Mouse (Mus musculus) erythroblast, adult 5-6 weeks (primary cell): ENCODE measurements around the gene Csnk1e. TPM values are rescaled to one million over a fixed set of nuclear protein-coding genes. Genes with fewer than 3 reads are reported as not detected.

Experiments used
- ATAC-seq: replicated peaks from 2 replicates; pipeline ENCODE4 v1.8.0; 2016; ENCODE audit warnings: moderate number of reproducible peaks, mild to moderate bottlenecking, moderate TSS enrichment, inconsistent platforms; ENCODE audit not compliant: poor library complexity, low FRiP score, severe bottlenecking
- total RNA-seq, 2 experiments: library from RNA; stranded (forward) in 1 of 2; stranded (reverse) in 1 of 2; fragments of 150-400 nt in 1 of 2; fragments of 200-764, 138-1000 nt in 1 of 2; gene quantifications; 2 replicates each; pipeline versions ENCODE4 v1.2.3 to v1.2.4; 2015 to 2017; ENCODE audit warnings: low replicate concordance in 2 of 2

Csnk1e gene
- total RNA-seq, 2 experiments from 2014 or later, result 14.6 to 16.3 TPM

- ATAC-seq, result no peak
These were observed 9.3 kb downstream of the Csnk1e start for GRCm38 (mm10) chr15:79445786-79446654.

GRCm38 (mm10) chr15:79443856-79444410, 11.4 kb downstream of the Csnk1e start:
- ATAC-seq, result no peak

GRCm38 (mm10) chr15:79442961-79443518, 12.3 kb downstream of the Csnk1e start:
- no peak for ATAC-seq

- no peak for ATAC-seq
These were observed 13.1 kb downstream of the Csnk1e start for GRCm38 (mm10) chr15:79442257-79442611.

GRCm38 (mm10) chr15:79441331-79442256, 13.8 kb downstream of the Csnk1e start:
- no peak for ATAC-seq

- no peak for ATAC-seq
These were observed 14.6 kb downstream of the Csnk1e start for GRCm38 (mm10) chr15:79440651-79441330.

GRCm38 (mm10) chr15:79440223-79440622, 15.1 kb downstream of the Csnk1e start:
- no peak for ATAC-seq

GRCm38 (mm10) chr15:79439386-79439785, 16.0 kb downstream of the Csnk1e start:
- ATAC-seq, result no peak

GRCm38 (mm10) chr15:79438816-79439215, 16.6 kb downstream of the Csnk1e start:
- ATAC-seq, result no peak

- no peak for ATAC-seq
These were observed 17.1 kb downstream of the Csnk1e start for GRCm38 (mm10) chr15:79438209-79438810.

- ATAC-seq, result no peak
These were observed 17.7 kb downstream of the Csnk1e start for GRCm38 (mm10) chr15:79437541-79438208.

GRCm38 (mm10) chr15:79436481-79436921, 18.9 kb downstream of the Csnk1e start:
- no peak for ATAC-seq

- no peak for ATAC-seq
These were observed 20.1 kb downstream of the Csnk1e start for GRCm38 (mm10) chr15:79435191-79435671.

GRCm38 (mm10) chr15:79432892-79433291, 22.5 kb downstream of the Csnk1e start:
- ATAC-seq, result no peak

- ATAC-seq, result no peak
These were observed 23.0 kb downstream of the Csnk1e start for GRCm38 (mm10) chr15:79432328-79432727.

- ATAC-seq, result no peak
These were observed 23.4 kb downstream of the Csnk1e start for GRCm38 (mm10) chr15:79431925-79432324.

- ATAC-seq, result no peak
These were observed 24.8 kb downstream of the Csnk1e start for GRCm38 (mm10) chr15:79430461-79431000.

- no peak for ATAC-seq
These were observed 25.4 kb downstream of the Csnk1e start for GRCm38 (mm10) chr15:79429994-79430393.
